Mouse (Mus musculus) urinary bladder, postnatal 4 days (tissue): ENCODE results near the gene Metap1d.

Source experiments
- DNase-seq, 2 experiments: peaks; one replicate each; pipeline ENCODE4 v3.0.0; 2021 to 2022; ENCODE audit warnings: low spot score in 2 of 2

Metap1d gene

GRCm38 (mm10) chr2:71475311-71475710 is 22.2 kb downstream of the Metap1d start:
- DNase-seq, result no peak

- DNase-seq, result no peak
These were observed 22.7 kb downstream of the Metap1d start for GRCm38 (mm10) chr2:71475760-71476159.

- DNase-seq, result no peak
These were observed 24.7 kb downstream of the Metap1d start for GRCm38 (mm10) chr2:71477787-71478186.

GRCm38 (mm10) chr2:71479917-71480316 is 26.8 kb downstream of the Metap1d start:
- DNase-seq, result no peak

GRCm38 (mm10) chr2:71481825-71482224 is 28.7 kb downstream of the Metap1d start:
- DNase-seq, result no peak

GRCm38 (mm10) chr2:71483046-71483716 is 30.1 kb downstream of the Metap1d start:
- no peak for DNase-seq

- no peak for DNase-seq
These were observed 30.6 kb downstream of the Metap1d start for GRCm38 (mm10) chr2:71483717-71484066.

- DNase-seq, result no peak
These were observed 38.2 kb downstream of the Metap1d start for GRCm38 (mm10) chr2:71491295-71491694.

GRCm38 (mm10) chr2:71493161-71493683 is 40.1 kb downstream of the Metap1d start:
- no peak for DNase-seq

GRCm38 (mm10) chr2:71494503-71494902 is 41.4 kb downstream of the Metap1d start:
- DNase-seq, result no peak

- no peak for DNase-seq
These were observed 41.9 kb downstream of the Metap1d start for GRCm38 (mm10) chr2:71494971-71495370.

- DNase-seq, result no peak
These were observed 44.1 kb downstream of the Metap1d start for GRCm38 (mm10) chr2:71497175-71497574.

- DNase-seq, result no peak
These were observed 46.5 kb downstream of the Metap1d start for GRCm38 (mm10) chr2:71499276-71500230.

- DNase-seq, result no peak
These were observed 51.8 kb downstream of the Metap1d start for GRCm38 (mm10) chr2:71504852-71505251.

- DNase-seq, result no peak
These were observed 58.1 kb downstream of the Metap1d start for GRCm38 (mm10) chr2:71511209-71511608.

- DNase-seq, result no peak
These were observed 59.2 kb downstream of the Metap1d start for GRCm38 (mm10) chr2:71512326-71512725.

GRCm38 (mm10) chr2:71516995-71517394 is 63.9 kb downstream of the Metap1d start:
- no peak for DNase-seq

- no peak for DNase-seq
These were observed 64.5 kb downstream of the Metap1d start for GRCm38 (mm10) chr2:71517466-71518099.

- DNase-seq, result no peak
These were observed 69.8 kb downstream of the Metap1d start for GRCm38 (mm10) chr2:71522871-71523270.

GRCm38 (mm10) chr2:71523431-71523830 is 70.4 kb downstream of the Metap1d start:
- DNase-seq, result no peak

- DNase-seq, result no peak
These were observed 71.7 kb downstream of the Metap1d start for GRCm38 (mm10) chr2:71524763-71525162.
